Mouse (Mus musculus): Measurements from ENCODE around the gene C1qtnf5. TPM values are rescaled to one million over a fixed set of nuclear protein-coding genes. Genes with fewer than 3 reads are reported as not detected.

Gene C1qtnf5
- polyA plus RNA-seq, 1 experiment: 29.1 TPM

DNA sequence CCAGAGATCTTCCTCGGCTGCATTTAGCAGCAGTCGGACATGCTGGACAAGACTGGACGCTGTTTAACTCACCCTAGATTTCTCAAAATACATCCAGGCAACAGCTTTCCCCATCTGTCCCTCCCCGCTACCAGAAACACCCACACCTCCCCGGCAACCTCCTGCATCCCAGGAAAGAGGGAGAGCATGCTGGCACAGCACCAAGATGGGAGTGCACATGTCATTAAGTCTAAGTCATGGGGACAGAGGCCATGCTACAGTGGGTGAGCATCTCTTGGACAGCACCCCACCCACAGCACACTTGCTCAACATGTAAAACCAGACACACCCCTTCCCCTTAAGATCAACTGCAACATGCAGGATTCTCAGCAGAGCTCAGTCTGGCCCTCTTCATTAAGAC, 26.1 kb upstream of the C1qtnf5 start:
- H3K27ac ChIP-seq (ENCODE audit: insufficient read depth, low read length): no peak overlapping the region
- TF ChIP-seq CTCF (IDR thresholded peaks at IDR 0.05; ENCODE audit: borderline replicate concordance, insufficient read depth, low read depth, low read length) (no peak), POLR2A (IDR thresholded peaks at IDR 0.05; ENCODE audit: borderline replicate concordance, insufficient read depth, low read length) (no peak)
- peak; percentile 24 to 29 for DNase-seq
- H3K4me1 ChIP-seq (ENCODE audit: control insufficient read depth, insufficient read depth, low read length): peaks cover 48% of the 10 kb centered on the region
- no peaks in the 10 kb centered on the region for H3K27me3 ChIP-seq (ENCODE audit: control insufficient read depth, insufficient read depth, low read length)
- no peak overlapping the region for H3K4me3 ChIP-seq (replicated peaks; ENCODE audit: insufficient read depth, low read depth, low read length)
- 23% methylated on average over 5 of the region's 5 CpGs for WGBS

GRCm38 (mm10) chr9:44081581-44081980, 25.5 kb upstream of the C1qtnf5 start:
- TF ChIP-seq CTCF (IDR thresholded peaks at IDR 0.05; ENCODE audit: borderline replicate concordance, insufficient read depth, low read depth, low read length) (no peak), POLR2A (IDR thresholded peaks at IDR 0.05; ENCODE audit: borderline replicate concordance, insufficient read depth, low read length) (no peak)
- DNase-seq: peak; percentile 2 to 5

DNA sequence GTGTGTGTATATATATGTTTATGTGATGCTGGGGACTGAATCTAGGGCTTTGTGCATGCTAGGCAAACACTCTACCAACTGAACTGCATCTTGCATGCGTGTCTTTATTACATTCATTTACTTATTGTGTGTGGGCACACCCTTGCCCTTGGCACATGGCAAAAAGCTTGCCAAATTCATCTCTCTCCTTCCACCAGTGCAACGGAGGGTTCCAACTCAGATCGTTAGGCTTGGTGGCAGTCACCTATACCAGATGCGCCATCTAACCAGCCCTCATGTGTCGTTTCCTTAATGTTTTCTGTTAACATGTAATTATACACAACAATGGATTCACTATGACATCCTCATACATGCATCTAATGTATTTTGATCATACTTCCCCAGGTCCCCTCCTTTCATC, 24.8 kb upstream of the C1qtnf5 start:
- H3K27ac ChIP-seq (ENCODE audit: insufficient read depth, low read length): no peak overlapping the region
- no peaks in the 10 kb centered on the region for H3K27me3 ChIP-seq (ENCODE audit: control insufficient read depth, insufficient read depth, low read length)
- TF ChIP-seq CTCF (IDR thresholded peaks at IDR 0.05; ENCODE audit: borderline replicate concordance, insufficient read depth, low read depth, low read length): no peak
- TF ChIP-seq POLR2A (IDR thresholded peaks at IDR 0.05; ENCODE audit: borderline replicate concordance, insufficient read depth, low read length): no peak
- H3K4me3 ChIP-seq (replicated peaks; ENCODE audit: insufficient read depth, low read depth, low read length): no peak overlapping the region
- peak in 1 of 2 experiments; percentile 12 for DNase-seq
- WGBS: 80% methylated on average over 5 of the region's 5 CpGs
- peaks cover 37% of the 10 kb centered on the region for H3K4me1 ChIP-seq (ENCODE audit: control insufficient read depth, insufficient read depth, low read length)

More at GRCm38 (mm10) chr9:44081581-44081980, 25.5 kb upstream of the C1qtnf5 start:
- no peak overlapping the region for H3K27ac ChIP-seq (ENCODE audit: insufficient read depth, low read length)
- peaks cover 42% of the 10 kb centered on the region for H3K4me1 ChIP-seq (ENCODE audit: control insufficient read depth, insufficient read depth, low read length)
- H3K27me3 ChIP-seq (ENCODE audit: control insufficient read depth, insufficient read depth, low read length): no peaks in the 10 kb centered on the region
- H3K4me3 ChIP-seq (replicated peaks; ENCODE audit: insufficient read depth, low read depth, low read length): no peak overlapping the region
- 88% methylated on average over 5 of the region's 5 CpGs for WGBS

- no peak for TF ChIP-seq POLR2A (IDR thresholded peaks at IDR 0.05; ENCODE audit: borderline replicate concordance, insufficient read depth, low read length)
- no peak for TF ChIP-seq CTCF (IDR thresholded peaks at IDR 0.05; ENCODE audit: borderline replicate concordance, insufficient read depth, low read depth, low read length)
- DNase-seq: peak in 1 of 2 experiments; percentile 64
- WGBS: 6% methylated on average over 23 of the region's 23 CpGs
- peak overlapping the region; percentile 44 for H3K27ac ChIP-seq (ENCODE audit: insufficient read depth, low read length)
- H3K27me3 ChIP-seq (ENCODE audit: control insufficient read depth, insufficient read depth, low read length): no peaks in the 10 kb centered on the region
- H3K4me3 ChIP-seq (replicated peaks; ENCODE audit: insufficient read depth, low read depth, low read length): peak overlapping the region; percentile 92
- H3K4me1 ChIP-seq (ENCODE audit: control insufficient read depth, insufficient read depth, low read length): peaks cover 25% of the 10 kb centered on the region
Observed at GRCm38 (mm10) chr9:44083392-44084121, 23.5 kb upstream of the C1qtnf5 start.

- no peak for TF ChIP-seq CTCF (IDR thresholded peaks at IDR 0.05; ENCODE audit: borderline replicate concordance, insufficient read depth, low read depth, low read length)
- no peak for TF ChIP-seq POLR2A (IDR thresholded peaks at IDR 0.05; ENCODE audit: borderline replicate concordance, insufficient read depth, low read length)
Observed at GRCm38 (mm10) chr9:44084236-44084635, 22.8 kb upstream of the C1qtnf5 start.

GRCm38 (mm10) chr9:44084659-44085229, 22.3 kb upstream of the C1qtnf5 start:
- Histone ChIP-seq H3K4me3 (replicated peaks; ENCODE audit: insufficient read depth, low read depth, low read length) (peak overlapping the region; percentile 92), H3K27me3 (ENCODE audit: control insufficient read depth, insufficient read depth, low read length) (no peaks in the 10 kb centered on the region), H3K27ac (ENCODE audit: insufficient read depth, low read length) (peak overlapping the region; percentile 99), H3K4me1 (ENCODE audit: control insufficient read depth, insufficient read depth, low read length) (peaks cover 27% of the 10 kb centered on the region)
- TF ChIP-seq CTCF (IDR thresholded peaks at IDR 0.05; ENCODE audit: borderline replicate concordance, insufficient read depth, low read depth, low read length): no peak
- TF ChIP-seq POLR2A (IDR thresholded peaks at IDR 0.05; ENCODE audit: borderline replicate concordance, insufficient read depth, low read length): peak; percentile 99
- DNase-seq: peak; percentile 96 to 97
- WGBS: under 1% methylated on average over 62 of the region's 62 CpGs

More at GRCm38 (mm10) chr9:44084236-44084635, 22.8 kb upstream of the C1qtnf5 start:
- Histone ChIP-seq H3K27me3 (ENCODE audit: control insufficient read depth, insufficient read depth, low read length) (no peaks in the 10 kb centered on the region), H3K4me3 (replicated peaks; ENCODE audit: insufficient read depth, low read depth, low read length) (peak overlapping the region; percentile 92), H3K4me1 (ENCODE audit: control insufficient read depth, insufficient read depth, low read length) (peaks cover 27% of the 10 kb centered on the region), H3K27ac (ENCODE audit: insufficient read depth, low read length) (peak overlapping the region; percentile 44)
- no peak for DNase-seq
- WGBS: 3% methylated on average over 14 of the region's 14 CpGs

DNA sequence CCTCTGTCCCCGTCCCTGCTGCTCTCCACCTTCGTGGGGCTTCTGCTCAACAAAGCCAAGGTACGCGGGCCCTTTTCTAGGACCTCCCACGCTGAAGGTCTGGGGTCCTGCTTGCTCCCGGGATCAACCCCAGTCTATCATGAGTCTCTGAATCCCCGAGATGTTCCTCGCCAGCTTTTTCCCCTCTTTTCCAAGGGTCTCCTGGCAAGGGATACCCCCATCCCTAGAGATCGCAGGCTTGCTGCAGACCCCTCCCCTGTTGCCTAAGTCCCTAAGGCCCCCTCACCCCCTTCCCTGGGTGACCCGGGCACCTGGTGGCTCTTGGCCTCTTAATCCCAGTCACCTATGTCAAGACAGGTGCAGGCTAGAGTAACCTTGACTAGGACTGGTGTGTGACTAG, 21.8 kb upstream of the C1qtnf5 start:
- Histone ChIP-seq H3K27me3 (ENCODE audit: control insufficient read depth, insufficient read depth, low read length) (no peaks in the 10 kb centered on the region), H3K4me3 (replicated peaks; ENCODE audit: insufficient read depth, low read depth, low read length) (peak overlapping the region; percentile 92), H3K27ac (ENCODE audit: insufficient read depth, low read length) (peak overlapping the region; percentile 99), H3K4me1 (ENCODE audit: control insufficient read depth, insufficient read depth, low read length) (peaks cover 23% of the 10 kb centered on the region)
- 0% methylated on average over 10 of the region's 10 CpGs for WGBS
- no peak for DNase-seq
- no peak for TF ChIP-seq POLR2A (IDR thresholded peaks at IDR 0.05; ENCODE audit: borderline replicate concordance, insufficient read depth, low read length)
- TF ChIP-seq CTCF (IDR thresholded peaks at IDR 0.05; ENCODE audit: borderline replicate concordance, insufficient read depth, low read depth, low read length): no peak

Measured in cerebellum, adult 2 months (tissue).